Mouse (Mus musculus) CD4-positive, CD25-positive, alpha-beta regulatory T cell, adult 4 months (primary cell): ENCODE measurements around the gene Grxcr1. TPM values are rescaled to one million over a fixed set of nuclear protein-coding genes. Genes with fewer than 3 reads are reported as not detected.

Experiments
- ATAC-seq: one replicate; pipeline ENCODE4 v1.8.0; 2017
- polyA plus RNA-seq, 2 experiments: library from polyadenylated mRNA; unstranded; fragments of 100-300 nt; shearing (Covaris generic); gene quantifications; one replicate each; pipeline ENCODE4 v1.2.1; 2017

The Grxcr1 gene
- polyA plus RNA-seq, 2 experiments from 2014 or later: not detected

GRCm38 (mm10) chr5:68097665-68098624, 66.3 kb downstream of the Grxcr1 start:
- no peak for ATAC-seq

- ATAC-seq: no peak
Observed at GRCm38 (mm10) chr5:68112430-68113036, 80.9 kb downstream of the Grxcr1 start.

GRCm38 (mm10) chr5:68120880-68121279, 89.2 kb downstream of the Grxcr1 start:
- ATAC-seq: no peak

DNA sequence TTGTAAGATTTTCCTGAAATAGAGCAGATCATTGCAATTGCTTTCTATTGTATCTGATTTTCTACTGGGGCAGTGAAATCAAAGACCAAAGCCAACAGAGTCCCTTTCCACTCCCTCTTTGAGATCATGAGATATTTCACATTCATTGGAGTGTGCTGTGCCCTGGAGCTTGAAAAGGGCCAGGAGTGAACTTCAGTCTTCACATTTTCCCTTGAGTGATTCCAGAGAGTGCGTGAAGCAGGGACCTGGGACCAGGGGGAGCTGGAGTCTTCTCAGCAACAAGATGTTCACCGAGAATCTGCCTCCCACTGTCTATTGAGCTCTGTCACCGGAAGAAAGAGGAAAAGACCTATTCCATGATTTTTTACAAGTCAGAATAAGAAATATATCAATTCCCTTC, 91.2 kb downstream of the Grxcr1 start:
- no peak for ATAC-seq

DNA sequence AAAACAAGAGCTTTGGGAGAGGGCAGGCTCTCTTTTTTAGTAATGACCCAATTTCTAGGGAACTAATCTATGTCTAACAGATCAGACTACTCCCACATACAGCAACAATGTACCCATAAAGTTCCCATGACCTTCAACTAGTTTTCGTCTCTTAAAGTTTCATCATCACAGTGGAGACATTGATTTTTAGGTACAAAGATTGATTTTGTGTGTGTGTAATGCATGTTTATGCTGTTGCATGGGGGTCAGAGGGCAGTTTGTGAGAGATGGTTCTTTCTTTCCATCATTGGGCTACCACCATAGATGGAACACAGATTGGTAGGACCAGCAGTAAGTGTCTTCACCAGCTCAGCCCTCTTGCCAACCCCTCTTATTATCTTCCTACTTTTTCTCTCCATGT, 93.8 kb downstream of the Grxcr1 start:
- ATAC-seq: no peak

DNA sequence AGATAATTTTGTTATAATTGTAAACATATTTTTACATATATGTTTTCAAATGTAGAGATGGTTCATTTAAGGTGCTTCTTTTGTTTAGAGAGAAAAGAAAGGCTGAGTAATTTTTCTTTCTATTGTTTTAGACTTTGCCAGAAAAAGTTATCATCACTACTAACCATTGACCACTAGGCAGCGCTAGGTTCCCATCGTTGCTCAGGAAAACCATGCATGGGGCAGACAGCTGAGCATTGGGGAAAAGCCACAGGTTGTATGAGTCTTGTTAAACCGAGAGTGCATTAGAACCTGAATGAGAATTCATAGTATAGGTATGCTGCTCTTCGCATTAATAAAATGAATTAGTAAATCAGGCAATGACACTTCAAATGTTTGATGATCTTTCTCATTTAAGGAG, 96.8 kb downstream of the Grxcr1 start:
- no peak for ATAC-seq

GRCm38 (mm10) chr5:68128821-68129608, 97.4 kb downstream of the Grxcr1 start:
- no peak for ATAC-seq

- no peak for ATAC-seq
Observed at GRCm38 (mm10) chr5:68146818-68147217, 115.2 kb downstream of the Grxcr1 start.

DNA sequence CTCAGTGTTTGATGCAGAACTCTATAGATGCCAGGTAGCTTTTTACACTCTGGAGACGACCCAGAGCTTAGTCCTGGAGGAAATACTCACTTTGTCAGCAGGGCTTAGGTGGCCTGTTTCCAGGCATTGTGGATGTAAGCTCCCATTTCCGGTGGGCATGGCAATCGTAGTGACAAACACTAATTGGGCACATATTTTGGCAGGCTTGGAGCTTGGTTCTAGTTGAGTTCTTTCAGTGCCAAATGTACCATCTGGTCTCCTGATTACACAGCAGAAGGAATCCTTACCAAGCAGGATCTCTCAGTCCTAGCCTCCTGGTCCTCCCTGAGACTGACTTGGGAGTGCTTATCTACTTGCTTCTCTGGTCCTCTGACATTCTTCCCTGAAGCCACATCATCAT, 118.3 kb downstream of the Grxcr1 start:
- no peak for ATAC-seq

- no peak for ATAC-seq
Observed at GRCm38 (mm10) chr5:68150347-68151043, 118.9 kb downstream of the Grxcr1 start.

DNA sequence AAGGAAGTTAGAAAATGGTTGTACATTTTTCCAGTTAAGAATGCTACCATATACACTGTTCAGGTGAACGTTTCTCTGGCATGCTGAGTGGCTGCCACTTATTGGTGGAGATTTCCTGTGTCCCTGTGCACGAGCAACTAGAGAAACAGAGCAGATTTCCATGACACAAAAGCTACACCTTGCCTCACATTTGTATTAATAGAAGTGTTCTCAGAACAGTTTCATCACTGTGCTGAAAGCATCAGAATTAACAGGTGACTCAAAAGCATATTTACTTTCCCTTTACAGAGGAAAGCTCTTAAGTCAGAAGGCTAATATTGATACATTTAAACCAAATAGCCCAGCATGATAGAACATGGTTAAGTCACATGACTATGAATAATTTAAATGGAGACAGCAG, 130.9 kb downstream of the Grxcr1 start:
- ATAC-seq: no peak

DNA sequence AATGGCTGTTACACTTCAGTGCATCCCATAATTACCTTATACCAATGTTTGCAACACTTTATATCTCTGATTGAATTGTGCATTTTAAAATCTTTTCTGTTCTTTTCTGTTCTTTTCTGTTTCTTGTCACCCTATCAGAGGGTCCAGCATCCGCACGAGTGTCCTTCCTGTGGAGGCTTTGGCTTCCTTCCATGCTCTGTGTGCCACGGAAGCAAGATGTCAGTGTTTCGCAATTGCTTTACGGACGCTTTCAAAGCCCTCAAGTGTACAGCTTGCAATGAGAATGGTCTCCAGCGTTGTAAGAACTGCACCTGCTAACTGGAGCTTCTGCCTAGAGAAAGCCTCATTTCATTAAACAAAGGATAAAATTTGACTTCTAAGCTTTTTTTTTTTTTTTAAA, 134.3 kb downstream of the Grxcr1 start:
- ATAC-seq: no peak

Other genes starting within 250 kb of the Grxcr1 start
- 10 to 100 TPM; 10.6 to 12.2 TPM for gene Atp8a1, start 184.4 kb upstream of the Grxcr1 start, polyA plus RNA-seq
- not detected for gene Gm5108, start 90.2 kb upstream of the Grxcr1 start, polyA plus RNA-seq
- not detected for gene Gm21905, start 85.4 kb upstream of the Grxcr1 start, polyA plus RNA-seq